Mouse (Mus musculus): Measurements from ENCODE around the gene Gpr158. TPM values are rescaled to one million over a fixed set of nuclear protein-coding genes. Genes with fewer than 3 reads are reported as not detected.

Gene Gpr158
- total RNA-seq, 2 experiments from 2014 or later: not detected

GRCm38 (mm10) chr2:21680735-21681270 is 313.5 kb downstream of the Gpr158 start:
- TF ChIP-seq CTCF (IDR thresholded peaks at IDR 0.05): no peak
- H3K4me3 ChIP-seq: no peak overlapping the region
- H3K27ac ChIP-seq: no peak overlapping the region
- intact Hi-C loops (cut with DNase I): no loop called here
- DNase-seq: no peak

- TF ChIP-seq CTCF (IDR thresholded peaks at IDR 0.05): no peak
- Histone ChIP-seq H3K27ac (no peak overlapping the region), H3K4me3 (no peak overlapping the region)
- DNase-seq: no peak
- intact Hi-C loops (cut with DNase I): no loop called here
Measured at GRCm38 (mm10) chr2:21684736-21685135, 317.4 kb downstream of the Gpr158 start.

- no peak for TF ChIP-seq CTCF (IDR thresholded peaks at IDR 0.05)
Measured at GRCm38 (mm10) chr2:21693128-21693527, 325.8 kb downstream of the Gpr158 start.

GRCm38 (mm10) chr2:21693807-21694594 is 326.7 kb downstream of the Gpr158 start:
- intact Hi-C loops (cut with DNase I): no loop called here

More at GRCm38 (mm10) chr2:21693128-21693527, 325.8 kb downstream of the Gpr158 start:
- Histone ChIP-seq H3K4me3 (no peak overlapping the region), H3K27ac (no peak overlapping the region)
- intact Hi-C loops (cut with DNase I): no loop called here
- no peak for DNase-seq

GRCm38 (mm10) chr2:21728075-21728474 is 360.7 kb downstream of the Gpr158 start:
- TF ChIP-seq CTCF (IDR thresholded peaks at IDR 0.05): no peak
- DNase-seq: no peak
- intact Hi-C loops (cut with DNase I): no loop called here

More at GRCm38 (mm10) chr2:21693807-21694594, 326.7 kb downstream of the Gpr158 start:
- H3K4me3 ChIP-seq: no peak overlapping the region
- TF ChIP-seq CTCF (IDR thresholded peaks at IDR 0.05): no peak
- no peak overlapping the region for H3K27ac ChIP-seq
- no peak for DNase-seq

GRCm38 (mm10) chr2:21783721-21784120 is 416.4 kb downstream of the Gpr158 start:
- intact Hi-C loops (cut with DNase I): no loop called here
- no peak for DNase-seq
- Histone ChIP-seq H3K27ac (no peak overlapping the region), H3K4me3 (no peak overlapping the region)
- no peak for TF ChIP-seq CTCF (IDR thresholded peaks at IDR 0.05)

More at GRCm38 (mm10) chr2:21728075-21728474, 360.7 kb downstream of the Gpr158 start:
- no peak overlapping the region for H3K27ac ChIP-seq
- no peak overlapping the region for H3K4me3 ChIP-seq

GRCm38 (mm10) chr2:21793156-21793555 is 425.8 kb downstream of the Gpr158 start:
- intact Hi-C loops (cut with DNase I): no loop called here
- no peak for DNase-seq
- TF ChIP-seq CTCF (IDR thresholded peaks at IDR 0.05): no peak

GRCm38 (mm10) chr2:21799616-21800015 is 432.3 kb downstream of the Gpr158 start:
- DNase-seq: no peak

More at GRCm38 (mm10) chr2:21793156-21793555, 425.8 kb downstream of the Gpr158 start:
- Histone ChIP-seq H3K4me3 (no peak overlapping the region), H3K27ac (no peak overlapping the region)

GRCm38 (mm10) chr2:21800045-21800444 is 432.7 kb downstream of the Gpr158 start:
- H3K4me3 ChIP-seq: no peak overlapping the region
- TF ChIP-seq CTCF (IDR thresholded peaks at IDR 0.05): no peak
- no peak overlapping the region for H3K27ac ChIP-seq
- intact Hi-C loops (cut with DNase I): no loop called here
- DNase-seq: no peak

More at GRCm38 (mm10) chr2:21799616-21800015, 432.3 kb downstream of the Gpr158 start:
- H3K27ac ChIP-seq: no peak overlapping the region
- H3K4me3 ChIP-seq: no peak overlapping the region
- intact Hi-C loops (cut with DNase I): no loop called here
- no peak for TF ChIP-seq CTCF (IDR thresholded peaks at IDR 0.05)

- Histone ChIP-seq H3K27ac (no peak overlapping the region), H3K4me3 (no peak overlapping the region)
- TF ChIP-seq CTCF (IDR thresholded peaks at IDR 0.05): no peak
- DNase-seq: no peak
- intact Hi-C loops (cut with DNase I): no loop called here
Measured at GRCm38 (mm10) chr2:21808510-21808909, 441.2 kb downstream of the Gpr158 start.

GRCm38 (mm10) chr2:21810431-21810830 is 443.1 kb downstream of the Gpr158 start:
- TF ChIP-seq CTCF (IDR thresholded peaks at IDR 0.05): no peak

GRCm38 (mm10) chr2:21864061-21864460 is 496.7 kb downstream of the Gpr158 start:
- DNase-seq: no peak
- Histone ChIP-seq H3K4me3 (no peak overlapping the region), H3K27ac (no peak overlapping the region)
- intact Hi-C loops (cut with DNase I): no loop called here
- no peak for TF ChIP-seq CTCF (IDR thresholded peaks at IDR 0.05)

More at GRCm38 (mm10) chr2:21810431-21810830, 443.1 kb downstream of the Gpr158 start:
- H3K27ac ChIP-seq: no peak overlapping the region
- no peak overlapping the region for H3K4me3 ChIP-seq
- no peak for DNase-seq
- intact Hi-C loops (cut with DNase I): no loop called here

Other genes starting within 250 kb of the Gpr158 start
- under 1 TPM; 0.20 to 0.87 TPM for gene Enkur, start 162.2 kb upstream of the Gpr158 start, total RNA-seq (2021)
- gene Thnsl1, start 161.8 kb upstream of the Gpr158 start, total RNA-seq (2021): 1 to 10 TPM; 2.6 to 3.7 TPM

Measured in gastrocnemius, adult 2 months (tissue).